Mouse (Mus musculus) urinary bladder, adult 18-20 months (tissue): Measurements from ENCODE around the gene Susd3.
A peak's percentile ranks its signal among the peaks of the same experiment; 100 is the strongest.

Source experiments
- DNase-seq, 2 experiments: peaks; one replicate each; pipeline ENCODE4 v3.0.0; 2022; ENCODE audit warnings: low spot score in 2 of 2, mixed read lengths in 2 of 2

The Susd3 gene

GRCm38 (mm10) chr13:49248467-49248862 lies at the start of gene Susd3:
TSS of gene Susd3 (minus strand) at chr13:49248706.
- no peak for DNase-seq

- no peak for DNase-seq
These were observed 47.8 kb upstream of the Susd3 start for GRCm38 (mm10) chr13:49296270-49296669.

GRCm38 (mm10) chr13:49294108-49294507 lies 45.6 kb upstream of the Susd3 start:
- no peak for DNase-seq

GRCm38 (mm10) chr13:49291949-49292348 lies 43.4 kb upstream of the Susd3 start:
- no peak for DNase-seq

GRCm38 (mm10) chr13:49291398-49291797 lies 42.9 kb upstream of the Susd3 start:
- no peak for DNase-seq

- no peak for DNase-seq
These were observed 38.7 kb upstream of the Susd3 start for GRCm38 (mm10) chr13:49287224-49287623.

- DNase-seq, result no peak
These were observed 38.2 kb upstream of the Susd3 start for GRCm38 (mm10) chr13:49286750-49287149.

- no peak for DNase-seq
These were observed 35.2 kb upstream of the Susd3 start for GRCm38 (mm10) chr13:49283686-49284085.

- DNase-seq, result no peak
These were observed 33.7 kb upstream of the Susd3 start for GRCm38 (mm10) chr13:49282168-49282567.

GRCm38 (mm10) chr13:49271831-49272765 lies 23.6 kb upstream of the Susd3 start:
- no peak for DNase-seq

GRCm38 (mm10) chr13:49270500-49270899 lies 22.0 kb upstream of the Susd3 start:
- DNase-seq, result no peak

GRCm38 (mm10) chr13:49267645-49268044 lies 19.1 kb upstream of the Susd3 start:
- no peak for DNase-seq

- no peak for DNase-seq
These were observed 11.7 kb upstream of the Susd3 start for GRCm38 (mm10) chr13:49260036-49260722.

- DNase-seq, result no peak
These were observed 9.4 kb upstream of the Susd3 start for GRCm38 (mm10) chr13:49257819-49258313.

GRCm38 (mm10) chr13:49252746-49253145 lies 4.2 kb upstream of the Susd3 start:
- no peak for DNase-seq

- no peak for DNase-seq
These were observed 3.6 kb upstream of the Susd3 start for GRCm38 (mm10) chr13:49252113-49252512.

- DNase-seq, result no peak
These were observed 2.4 kb upstream of the Susd3 start for GRCm38 (mm10) chr13:49250716-49251517.

- DNase-seq, result no peak
These were observed 1.1 kb upstream of the Susd3 start for GRCm38 (mm10) chr13:49249634-49250033.

- DNase-seq, result no peak
These were observed 417 bp upstream of the Susd3 start for GRCm38 (mm10) chr13:49248923-49249322.

- peak in 1 of 2 experiments; percentile 23 for DNase-seq
These were observed 603 bp downstream of the Susd3 start for GRCm38 (mm10) chr13:49247740-49248466.

- no peak for DNase-seq
These were observed 1.2 kb downstream of the Susd3 start for GRCm38 (mm10) chr13:49247232-49247739.
